Mouse (Mus musculus) liver, embryonic 14.5 days (tissue): ENCODE measurements at regions not wholly inside any gene's neighbourhood (a gene's known extent, or its start where the extent isn't known, plus 50 kb on each side); places are given as distances from the start of the nearest gene placed in this dataset.

Experiments used
- CTCF ChIP-seq: IDR thresholded peaks from 2 replicates; pipeline ENCODE4 v1.5.1; 2016; ENCODE audit warnings: antibody characterized with exemption, low read depth, control low read depth
- EP300 ChIP-seq: IDR thresholded peaks from 2 replicates; pipeline ENCODE4 v1.6.1; 2016; ENCODE audit warnings: antibody characterized with exemption, low read depth

- TF ChIP-seq CTCF (no peak), EP300 (no peak)
Observed at GRCm38 (mm10) chr12:77901254-77901653, 292.8 kb upstream of the Gm6657 start.
